Mouse (Mus musculus) E14TG2a.4 (cell line): Measurements from ENCODE around the gene Prkaa2.

Experiments
- CTCF ChIP-seq: conservative IDR thresholded peaks from 2 replicates; pipeline ENCODE4 v1.5.1; 2014; ENCODE audit warnings: low read length
- POU5F1 ChIP-seq: IDR thresholded peaks from 2 replicates; pipeline ENCODE4 v1.6.1; 2014; ENCODE audit warnings: low read length, borderline replicate concordance

DNA sequence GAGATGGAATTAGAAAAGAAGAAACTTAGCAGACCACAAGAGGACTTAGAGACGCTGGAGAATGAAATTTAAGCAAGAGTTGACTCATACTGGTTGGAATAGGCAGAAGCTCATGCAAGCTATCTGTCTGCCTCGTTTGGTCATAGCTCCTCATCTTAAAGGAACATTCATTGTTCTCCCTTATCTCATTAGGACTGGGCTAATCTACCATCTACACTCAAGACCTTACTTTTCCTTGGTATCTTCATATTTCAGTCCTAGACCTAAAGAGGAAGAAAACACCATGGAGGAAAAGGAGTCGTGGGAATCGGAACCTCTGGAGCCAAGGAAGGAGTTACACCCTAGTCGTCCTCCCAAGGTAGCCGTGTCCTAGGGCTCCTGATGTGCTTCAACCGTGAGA is 121.0 kb downstream of the Prkaa2 start:
- TF ChIP-seq CTCF (no peak), POU5F1 (no peak)
